Mouse (Mus musculus): ENCODE data around the gene Gm10577.

GRCm38 (mm10) chr4:100996060-100996651 is 24.3 kb downstream of the Gm10577 start:
- TF ChIP-seq SMC3 (IDR thresholded peaks at IDR 0.05; ENCODE audit: low read depth, low read length): no peak
- TF ChIP-seq USF2 (conservative IDR thresholded peaks at IDR 0.05; ENCODE audit: low read depth, low read length): no peak
- TF ChIP-seq CTCF (conservative IDR thresholded peaks at IDR 0.05 in 1 of 2, IDR thresholded peaks at IDR 0.05 in 1 of 2; ENCODE audit: low read depth in 2 of 2, low read length in 2 of 2): no peak
- no peak for TF ChIP-seq NELFE (IDR thresholded peaks at IDR 0.05; ENCODE audit: low read depth, low read length)
- no peak for TF ChIP-seq POLR2A (IDR thresholded peaks at IDR 0.05; ENCODE audit: low read depth, low read length)
- no peak for TF ChIP-seq CHD2 (IDR thresholded peaks at IDR 0.05; ENCODE audit: low read length)
- no peak for TF ChIP-seq EP300 (IDR thresholded peaks at IDR 0.05; ENCODE audit: low read length)
- no peak for TF ChIP-seq SIN3A (IDR thresholded peaks at IDR 0.05; ENCODE audit: low read length)
- no peak for TF ChIP-seq ZC3H11A (IDR thresholded peaks at IDR 0.05; ENCODE audit: low read depth, low read length)
- TF ChIP-seq ETS1 (conservative IDR thresholded peaks at IDR 0.05; ENCODE audit: low read depth, low read length): no peak
- no peak for TF ChIP-seq MAFK (IDR thresholded peaks at IDR 0.05; ENCODE audit: insufficient replicate concordance, low read length)

All from CH12.LX (cell line).